ENCODE assay signal across 11 mouse cellular contexts in the genomic region with DNA sequence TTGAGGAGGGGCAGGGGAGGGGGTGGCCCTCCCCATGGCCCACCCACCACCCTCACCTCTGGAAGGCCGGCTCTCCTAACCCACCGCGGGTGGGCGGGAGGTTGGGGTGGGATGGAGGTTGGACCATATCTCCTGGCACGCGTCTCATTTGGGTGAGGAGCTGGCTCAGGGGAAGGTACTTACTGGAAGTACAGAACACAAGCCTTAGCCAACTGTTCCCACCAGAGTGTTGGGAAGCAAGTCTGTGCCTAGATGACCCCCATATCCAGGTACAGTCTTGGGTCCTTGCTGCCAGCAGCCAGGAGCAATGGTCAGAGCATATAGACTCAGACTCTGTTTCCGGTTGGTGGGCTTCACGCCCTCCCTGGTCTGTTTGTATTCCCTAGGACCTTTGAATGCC. TPM values are rescaled to one million over a fixed set of nuclear protein-coding genes. Genes with fewer than 3 reads are reported as not detected.
DNase-seq lines count a peak whose midpoint lies in the region; ATAC-seq lines count a peak whose summit lies in the region.
"Had no signal": no experiment of that assay in that cellular context is flagged by ENCODE, and none has a peak within 500 bp of the region (broad histone marks: within the 10 kb centered on the region; RNA-seq: fewer than 3 reads in every experiment).

No protein-coding gene starts in this region.

- 10% methylated on average over 8 of the region's 8 CpGs for WGBS in liver, embryonic 12.5 days (ENCODE audit: insufficient replicate concordance)
- WGBS in liver, embryonic 11.5 days, result 15% methylated on average over 8 of the region's 8 CpGs
- WGBS in forebrain, embryonic 13.5 days, result 4% methylated on average over 8 of the region's 8 CpGs
- 12% methylated on average over 8 of the region's 8 CpGs for WGBS in hindbrain, embryonic 16.5 days
- WGBS in neural tube, embryonic 12.5 days, result 6% methylated on average over 8 of the region's 8 CpGs

- no peaks in the 10 kb centered on the region for H3K36me3 ChIP-seq in liver, embryonic 12.5 days
- H3K36me3 ChIP-seq in liver, embryonic 11.5 days (ENCODE audit: control insufficient read depth, insufficient read depth, low read length), result no peaks in the 10 kb centered on the region
- H3K36me3 ChIP-seq in forebrain, embryonic 13.5 days (ENCODE audit: poor library complexity, severe bottlenecking), result peaks cover 7% of the 10 kb centered on the region
- H3K36me3 ChIP-seq in hindbrain, embryonic 16.5 days (ENCODE audit: control insufficient read depth, insufficient read depth, low read length), result no peaks in the 10 kb centered on the region
- H3K36me3 ChIP-seq in neural tube, embryonic 12.5 days, result no peaks in the 10 kb centered on the region; the same call in 1 of the 2 replicates

- no peaks in the 10 kb centered on the region for H3K9me3 ChIP-seq in liver, embryonic 12.5 days (replicated peaks)
- no peaks in the 10 kb centered on the region for H3K9me3 ChIP-seq in liver, embryonic 11.5 days (ENCODE audit: control insufficient read depth, low read length)
- no peaks in the 10 kb centered on the region for H3K9me3 ChIP-seq in forebrain, embryonic 13.5 days (replicated peaks)
- no peaks in the 10 kb centered on the region for H3K9me3 ChIP-seq in hindbrain, embryonic 16.5 days (ENCODE audit: control insufficient read depth, low read length)
- no peaks in the 10 kb centered on the region for H3K9me3 ChIP-seq in neural tube, embryonic 12.5 days

- peaks cover 100% of the 10 kb centered on the region for H3K27me3 ChIP-seq in liver, embryonic 12.5 days (replicated peaks)
- peaks cover 99% of the 10 kb centered on the region for H3K27me3 ChIP-seq in liver, embryonic 11.5 days (replicated peaks; ENCODE audit: control insufficient read depth, insufficient read depth, low read length)
- peaks cover 20% of the 10 kb centered on the region for H3K27me3 ChIP-seq in forebrain, embryonic 13.5 days
- peaks cover 16% of the 10 kb centered on the region; the same call in 1 of the 2 replicates for H3K27me3 ChIP-seq in hindbrain, embryonic 16.5 days (replicated peaks; ENCODE audit: control insufficient read depth, insufficient read depth, low read length)
- H3K27me3 ChIP-seq in neural tube, embryonic 12.5 days (replicated peaks), result peaks cover 43% of the 10 kb centered on the region

- H3K4me1 ChIP-seq in liver, embryonic 12.5 days, result peaks cover 36% of the 10 kb centered on the region
- peaks cover 22% of the 10 kb centered on the region for H3K4me1 ChIP-seq in liver, embryonic 11.5 days (replicated peaks; ENCODE audit: control insufficient read depth, insufficient read depth, low read length)
- H3K4me1 ChIP-seq in forebrain, embryonic 13.5 days, result peaks cover 73% of the 10 kb centered on the region
- peaks cover 55% of the 10 kb centered on the region for H3K4me1 ChIP-seq in hindbrain, embryonic 16.5 days (ENCODE audit: control insufficient read depth, insufficient read depth, low read depth, low read length)
- peaks cover 67% of the 10 kb centered on the region for H3K4me1 ChIP-seq in neural tube, embryonic 12.5 days

- no peak overlapping the region for H3K27ac ChIP-seq in liver, embryonic 12.5 days
- H3K27ac ChIP-seq in liver, embryonic 11.5 days (ENCODE audit: low read depth, low read length), result no peak overlapping the region
- peak overlapping the region; percentile 79 for H3K27ac ChIP-seq in forebrain, embryonic 13.5 days
- H3K27ac ChIP-seq in hindbrain, embryonic 16.5 days (ENCODE audit: low read depth, low read length), result peak overlapping the region; percentile 56; the same call in 1 of the 2 replicates
- peak overlapping the region; percentile 20; the same call in 1 of the 2 replicates for H3K27ac ChIP-seq in neural tube, embryonic 12.5 days
- H3K27ac ChIP-seq: macrophage had no signal

- H3K4me3 ChIP-seq in liver, embryonic 12.5 days, result peak overlapping the region; percentile 9; the same call in 1 of the 2 replicates
- H3K4me3 ChIP-seq in liver, embryonic 11.5 days (ENCODE audit: low read depth, low read length), result no peak overlapping the region
- no peak overlapping the region for H3K4me3 ChIP-seq in forebrain, embryonic 13.5 days
- no peak overlapping the region for H3K4me3 ChIP-seq in hindbrain, embryonic 16.5 days (ENCODE audit: low read length)
- H3K4me3 ChIP-seq in neural tube, embryonic 12.5 days, result no peak overlapping the region

- intact Hi-C loops in left cerebral cortex, postnatal 4 days (cut with DNase I), result no loop called here

- peak overlapping the region; percentile 39; the same call in 1 of the 2 replicates for H3K4me2 ChIP-seq in liver, embryonic 12.5 days
- no peak overlapping the region for H3K4me2 ChIP-seq in liver, embryonic 11.5 days
- H3K4me2 ChIP-seq in forebrain, embryonic 13.5 days, result peak overlapping the region; percentile 54
- H3K4me2 ChIP-seq in hindbrain, embryonic 16.5 days (ENCODE audit: low read length), result peak overlapping the region; percentile 48
- H3K4me2 ChIP-seq in neural tube, embryonic 12.5 days (replicated peaks), result peak overlapping the region; percentile 85

- no peak for ATAC-seq in liver, embryonic 12.5 days
- ATAC-seq in liver, embryonic 11.5 days (replicated peaks; ENCODE audit: low FRiP score), result no peak
- no peak for ATAC-seq in forebrain, embryonic 13.5 days
- no peak for ATAC-seq in hindbrain, embryonic 16.5 days
- ATAC-seq in neural tube, embryonic 12.5 days (ENCODE audit: low FRiP score, low read depth), result no peak

- H3K9ac ChIP-seq in liver, embryonic 12.5 days, result no peak overlapping the region
- no peak overlapping the region for H3K9ac ChIP-seq in liver, embryonic 11.5 days (ENCODE audit: low read depth, low read length)
- no peak overlapping the region for H3K9ac ChIP-seq in forebrain, embryonic 13.5 days
- H3K9ac ChIP-seq in hindbrain, embryonic 16.5 days (ENCODE audit: low read depth, low read length), result peak overlapping the region; percentile 57
- H3K9ac ChIP-seq in neural tube, embryonic 12.5 days, result 0 out of 2 replicates have a peak overlapping the region, but pooled peaks have one; percentile 30

- DNase-seq in liver, embryonic 11.5 days (ENCODE audit: low spot score), result no peak
- no peak for DNase-seq in left cerebral cortex, postnatal 4 days
- no peak for DNase-seq in adrenal gland, adult 18-20 months (ENCODE audit: low spot score in 2 of 2)
- DNase-seq: adrenal gland, postnatal 36 days had no signal

RNA-seq across cellular contexts. Expression of gene Hes5, which starts 2.1 kb away (rescaled TPM):
- polyA plus RNA-seq in liver, embryonic 12.5 days (2016; fragmentation: Nextera tagmentation; extraction: Ambion mirVana), result 0.12 TPM in 1 of 2 replicates, not detected in the other
- polyA plus RNA-seq in liver, embryonic 11.5 days (2014; fragmentation: Nextera tagmentation; extraction: Ambion mirVana), result 0.63 TPM in 1 of 2 replicates, not detected in the other
- 243 and 266 TPM in 2 replicates for polyA plus RNA-seq in forebrain, embryonic 13.5 days (2015; fragmentation: Nextera tagmentation; extraction: Ambion mirVana)
- polyA plus RNA-seq in hindbrain, embryonic 16.5 days (2015; fragmentation: Nextera tagmentation; extraction: Ambion mirVana), result 146 and 167 TPM in 2 replicates
- polyA plus RNA-seq in neural tube, embryonic 12.5 days (2016; fragmentation: Nextera tagmentation; extraction: Ambion mirVana), result 396 and 412 TPM in 2 replicates
- 10 to 100 TPM; 56.8 to 74.5 TPM for total RNA-seq in left cerebral cortex, postnatal 4 days (2021)
- not detected for total RNA-seq in adrenal gland, adult 18-20 months (2021)
- total RNA-seq: adrenal gland, postnatal 36 days; common myeloid progenitor, adult 5-6 weeks had no signal
- polyA plus RNA-seq: heart, postnatal 0 days; macrophage had no signal

RNA-seq across cellular contexts. Expression of gene Pank4, which starts 5.3 kb away (rescaled TPM):
- polyA plus RNA-seq in liver, embryonic 12.5 days (2016; fragmentation: Nextera tagmentation; extraction: Ambion mirVana), result 33.4 and 34.0 TPM in 2 replicates
- 44.2 and 47.2 TPM in 2 replicates for polyA plus RNA-seq in liver, embryonic 11.5 days (2014; fragmentation: Nextera tagmentation; extraction: Ambion mirVana)
- 41.1 and 45.0 TPM in 2 replicates for polyA plus RNA-seq in forebrain, embryonic 13.5 days (2015; fragmentation: Nextera tagmentation; extraction: Ambion mirVana)
- polyA plus RNA-seq in hindbrain, embryonic 16.5 days (2015; fragmentation: Nextera tagmentation; extraction: Ambion mirVana), result 37.8 and 39.5 TPM in 2 replicates
- 41.2 and 46.3 TPM in 2 replicates for polyA plus RNA-seq in neural tube, embryonic 12.5 days (2016; fragmentation: Nextera tagmentation; extraction: Ambion mirVana)
- 10 to 100 TPM; 34.5 to 39.8 TPM for total RNA-seq in left cerebral cortex, postnatal 4 days (2021)
- 10 to 100 TPM; 28.3 to 31.9 TPM for total RNA-seq in adrenal gland, adult 18-20 months (2021)

RNA-seq across cellular contexts. Expression of gene Tnfrsf14, which starts 30.3 kb away (rescaled TPM):
- 62.9 and 65.0 TPM in 2 replicates for polyA plus RNA-seq in liver, embryonic 12.5 days (2016; fragmentation: Nextera tagmentation; extraction: Ambion mirVana)
- 23.1 and 24.4 TPM in 2 replicates for polyA plus RNA-seq in liver, embryonic 11.5 days (2014; fragmentation: Nextera tagmentation; extraction: Ambion mirVana)
- polyA plus RNA-seq in forebrain, embryonic 13.5 days (2015; fragmentation: Nextera tagmentation; extraction: Ambion mirVana), result 0.14 and 0.28 TPM in 2 replicates
- polyA plus RNA-seq in hindbrain, embryonic 16.5 days (2015; fragmentation: Nextera tagmentation; extraction: Ambion mirVana), result 0.23 and 0.27 TPM in 2 replicates
- 0.34 and 1.2 TPM in 2 replicates for polyA plus RNA-seq in neural tube, embryonic 12.5 days (2016; fragmentation: Nextera tagmentation; extraction: Ambion mirVana)
- total RNA-seq in left cerebral cortex, postnatal 4 days (2021), result 1 to 10 TPM in 1 of 2 experiments, under 1 TPM in 1; 0.58 to 1.1 TPM
- 1 to 10 TPM; 6.4 to 8.4 TPM for total RNA-seq in adrenal gland, adult 18-20 months (2021)

RNA-seq across cellular contexts. Expression of gene Fam213b, which starts 59.7 kb away (rescaled TPM):
- 10.2 and 11.3 TPM in 2 replicates for polyA plus RNA-seq in liver, embryonic 12.5 days (2016; fragmentation: Nextera tagmentation; extraction: Ambion mirVana)
- polyA plus RNA-seq in liver, embryonic 11.5 days (2014; fragmentation: Nextera tagmentation; extraction: Ambion mirVana), result 17.4 and 20.1 TPM in 2 replicates
- polyA plus RNA-seq in forebrain, embryonic 13.5 days (2015; fragmentation: Nextera tagmentation; extraction: Ambion mirVana), result 29.5 and 34.1 TPM in 2 replicates
- polyA plus RNA-seq in hindbrain, embryonic 16.5 days (2015; fragmentation: Nextera tagmentation; extraction: Ambion mirVana), result 67.8 and 80.1 TPM in 2 replicates
- polyA plus RNA-seq in neural tube, embryonic 12.5 days (2016; fragmentation: Nextera tagmentation; extraction: Ambion mirVana), result 36.1 and 40.4 TPM in 2 replicates
- total RNA-seq in left cerebral cortex, postnatal 4 days (2021), result 10 to 100 TPM; 19.5 to 19.8 TPM
- total RNA-seq in adrenal gland, adult 18-20 months (2021), result 100 to 1,000 TPM in 1 of 2 experiments, 10 to 100 TPM in 1; 15.5 to 104 TPM

Comparison
In these comparisons a context has a peak if more than half of its experiments do, and no peak if none do; other contexts are left out.
1. H3K27ac ChIP-seq: peak in forebrain, embryonic 13.5 days (single experiment), hindbrain, embryonic 16.5 days (single experiment) and neural tube, embryonic 12.5 days (single experiment); none in liver, embryonic 12.5 days (single experiment) and liver, embryonic 11.5 days (single experiment).
2. H3K9ac ChIP-seq: peak in hindbrain, embryonic 16.5 days (single experiment) and neural tube, embryonic 12.5 days (single experiment); none in liver, embryonic 12.5 days (single experiment), liver, embryonic 11.5 days (single experiment) and forebrain, embryonic 13.5 days (single experiment).
3. RNA of gene Hes5, which starts 2.1 kb away (polyA plus RNA-seq): 396 to 412 TPM in neural tube, embryonic 12.5 days, 243 to 266 TPM in forebrain, embryonic 13.5 days and 146 to 167 TPM in hindbrain, embryonic 16.5 days; 0.63 TPM in liver, embryonic 11.5 days and 0.12 TPM in liver, embryonic 12.5 days; every median in the first group is over 10 times any median in the second.
4. RNA of gene Tnfrsf14, which starts 30.3 kb away (polyA plus RNA-seq): 62.9 to 65.0 TPM in liver, embryonic 12.5 days and 23.1 to 24.4 TPM in liver, embryonic 11.5 days; 0.34 to 1.2 TPM in neural tube, embryonic 12.5 days, 0.23 to 0.27 TPM in hindbrain, embryonic 16.5 days and 0.14 to 0.28 TPM in forebrain, embryonic 13.5 days; every median in the first group is over 10 times any median in the second.